Mouse (Mus musculus): ENCODE results near the gene Nxf7. TPM values are rescaled to one million over a fixed set of nuclear protein-coding genes. Genes with fewer than 3 reads are reported as not detected.
"Not testable (repeated sequence)": the region's sequence is repeated elsewhere in the genome, so short reads cannot be mapped to it uniquely, and the experiment has no call there.

Gene Nxf7
- polyA plus RNA-seq (2014; fragmentation: Nextera tagmentation; extraction: Ambion mirVana): 0.30 and 0.32 TPM in 2 replicates

DNA sequence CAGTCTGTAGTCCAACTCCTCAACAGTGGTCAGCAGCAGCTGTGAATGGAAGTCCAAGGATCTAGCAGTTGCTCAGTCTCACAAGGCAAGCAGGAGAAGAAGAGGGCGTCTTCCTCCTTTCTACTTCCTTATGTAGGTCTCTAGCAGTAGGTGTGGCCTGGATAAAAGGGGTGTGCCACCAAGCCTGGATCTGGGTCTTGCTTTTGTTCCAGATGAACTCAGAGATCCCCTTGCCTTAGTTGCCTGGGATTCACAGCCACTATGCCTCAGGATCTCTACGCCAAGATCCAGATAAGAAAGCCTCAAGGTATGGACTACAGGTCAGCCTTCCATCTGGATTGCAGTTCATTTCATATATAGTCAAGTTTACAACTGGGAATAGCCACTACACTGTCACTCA, at the start of gene Nxf7:
Gene Nxf7 (minus strand): TSS at position 101 of the 400 bp plus-strand sequence.
- no peak for ATAC-seq (ENCODE audit: insufficient number of reproducible peaks, insufficient read depth, low FRiP score, low read depth)
- no peaks in the 10 kb centered on the region for H3K27me3 ChIP-seq (ENCODE audit: control insufficient read depth, insufficient read depth, low read length)
- H3K27ac ChIP-seq (replicated peaks in 1 of 2; ENCODE audit: control insufficient read depth in 1 of 2, insufficient read depth in 1 of 2, low read depth in 2 of 2, low read length in 2 of 2): no peak within 1 kb of the TSS
- H3K36me3 ChIP-seq (ENCODE audit: control insufficient read depth, insufficient read depth, low read length): no peaks in the 10 kb centered on the region
- peaks cover 10% of the 10 kb centered on the region for H3K9me3 ChIP-seq (ENCODE audit: control insufficient read depth, low read length)
- 0 out of 2 replicates have a peak within 1 kb of the TSS, but pooled peaks have one; percentile 23 for H3K4me2 ChIP-seq (ENCODE audit: low read length)
- H3K4me1 ChIP-seq (ENCODE audit: control insufficient read depth in 2 of 2, insufficient read depth in 2 of 2, low read length in 2 of 2): no peaks in the 10 kb centered on the region
- H3K9ac ChIP-seq (ENCODE audit: low read length): no peak within 1 kb of the TSS
- no peak within 1 kb of the TSS for H3K4me3 ChIP-seq (ENCODE audit: control insufficient read depth in 1 of 2, insufficient read depth in 1 of 2, low read depth in 1 of 2, low read length in 2 of 2)
- 79% methylated on average over 2 of the region's 2 CpGs for WGBS

- 79% methylated on average over 11 of the region's 11 CpGs for WGBS
- no peak within 1 kb of the TSS for H3K9ac ChIP-seq (ENCODE audit: low read length)
- H3K27ac ChIP-seq (replicated peaks in 1 of 2; ENCODE audit: control insufficient read depth in 1 of 2, insufficient read depth in 1 of 2, low read depth in 2 of 2, low read length in 2 of 2): no peak within 1 kb of the TSS
- no peak within 1 kb of the TSS for H3K4me2 ChIP-seq (ENCODE audit: low read length)
- H3K4me1 ChIP-seq (ENCODE audit: control insufficient read depth in 2 of 2, insufficient read depth in 2 of 2, low read length in 2 of 2): no peaks in the 10 kb centered on the region
- H3K36me3 ChIP-seq (ENCODE audit: control insufficient read depth, insufficient read depth, low read length): no peaks in the 10 kb centered on the region
- H3K27me3 ChIP-seq (ENCODE audit: control insufficient read depth, insufficient read depth, low read length): no peaks in the 10 kb centered on the region
- no peaks in the 10 kb centered on the region for H3K9me3 ChIP-seq (ENCODE audit: control insufficient read depth, low read length)
- H3K4me3 ChIP-seq (ENCODE audit: control insufficient read depth in 1 of 2, insufficient read depth in 1 of 2, low read depth in 1 of 2, low read length in 2 of 2): no peak within 1 kb of the TSS
- ATAC-seq (ENCODE audit: insufficient number of reproducible peaks, insufficient read depth, low FRiP score, low read depth): no peak
Observed at GRCm38 (mm10) chrX:135627605-135628004, 29.0 kb upstream of the Nxf7 start, which contains the start of gene Prame. Prame (minus strand) TSS chrX:135627705.

- not testable (repeated sequence) for H3K4me1 ChIP-seq (ENCODE audit: control insufficient read depth in 2 of 2, insufficient read depth in 2 of 2, low read length in 2 of 2); H3K27ac ChIP-seq (replicated peaks in 1 of 2; ENCODE audit: control insufficient read depth in 1 of 2, insufficient read depth in 1 of 2, low read depth in 2 of 2, low read length in 2 of 2); H3K4me2 ChIP-seq (ENCODE audit: low read length); H3K9ac ChIP-seq (ENCODE audit: low read length); H3K36me3 ChIP-seq (ENCODE audit: control insufficient read depth, insufficient read depth, low read length); H3K4me3 ChIP-seq (ENCODE audit: control insufficient read depth in 1 of 2, insufficient read depth in 1 of 2, low read depth in 1 of 2, low read length in 2 of 2); H3K27me3 ChIP-seq (ENCODE audit: control insufficient read depth, insufficient read depth, low read length); ATAC-seq (ENCODE audit: insufficient number of reproducible peaks, insufficient read depth, low FRiP score, low read depth)
- 63% methylated on average over 3 of the region's 3 CpGs for WGBS
- peaks cover 10% of the 10 kb centered on the region for H3K9me3 ChIP-seq (ENCODE audit: control insufficient read depth, low read length)
Observed at GRCm38 (mm10) chrX:135601298-135602029, 2.9 kb upstream of the Nxf7 start.

DNA sequence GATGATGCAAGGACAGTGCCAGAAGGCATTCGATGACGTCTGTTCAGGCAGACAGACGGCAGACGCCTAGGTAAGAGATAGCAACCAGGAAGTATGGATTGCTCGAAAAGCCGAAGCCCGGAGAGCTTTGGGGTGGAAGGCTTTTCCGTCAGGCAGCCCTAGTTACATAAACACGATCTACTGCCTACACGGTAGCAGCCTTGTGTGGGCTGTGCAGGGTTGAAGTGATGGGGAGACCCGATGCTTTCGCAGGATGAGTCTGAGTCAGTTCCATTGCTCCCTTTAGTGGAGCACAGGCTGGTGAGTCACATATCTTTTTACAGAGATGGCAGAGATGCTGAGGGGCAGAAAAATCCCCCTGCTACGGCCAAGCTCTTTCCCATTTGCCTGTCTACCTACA, 481 bp downstream of the Nxf7 start:
- Histone ChIP-seq H3K4me2 (ENCODE audit: low read length) (0 out of 2 replicates have a peak overlapping the region, but pooled peaks have one; percentile 23), H3K9me3 (ENCODE audit: control insufficient read depth, low read length) (peaks cover 10% of the 10 kb centered on the region), H3K4me1 (ENCODE audit: control insufficient read depth in 2 of 2, insufficient read depth in 2 of 2, low read length in 2 of 2) (no peaks in the 10 kb centered on the region; a peak in 1 of 4 replicates), H3K27ac (replicated peaks in 1 of 2; ENCODE audit: control insufficient read depth in 1 of 2, insufficient read depth in 1 of 2, low read depth in 2 of 2, low read length in 2 of 2) (no peak overlapping the region), H3K36me3 (ENCODE audit: control insufficient read depth, insufficient read depth, low read length) (no peaks in the 10 kb centered on the region), H3K9ac (ENCODE audit: low read length) (no peak overlapping the region), H3K27me3 (ENCODE audit: control insufficient read depth, insufficient read depth, low read length) (no peaks in the 10 kb centered on the region), H3K4me3 (ENCODE audit: control insufficient read depth in 1 of 2, insufficient read depth in 1 of 2, low read depth in 1 of 2, low read length in 2 of 2) (no peak overlapping the region)
- WGBS: 56% methylated on average over 13 of the region's 13 CpGs
- ATAC-seq (ENCODE audit: insufficient number of reproducible peaks, insufficient read depth, low FRiP score, low read depth): no peak

DNA sequence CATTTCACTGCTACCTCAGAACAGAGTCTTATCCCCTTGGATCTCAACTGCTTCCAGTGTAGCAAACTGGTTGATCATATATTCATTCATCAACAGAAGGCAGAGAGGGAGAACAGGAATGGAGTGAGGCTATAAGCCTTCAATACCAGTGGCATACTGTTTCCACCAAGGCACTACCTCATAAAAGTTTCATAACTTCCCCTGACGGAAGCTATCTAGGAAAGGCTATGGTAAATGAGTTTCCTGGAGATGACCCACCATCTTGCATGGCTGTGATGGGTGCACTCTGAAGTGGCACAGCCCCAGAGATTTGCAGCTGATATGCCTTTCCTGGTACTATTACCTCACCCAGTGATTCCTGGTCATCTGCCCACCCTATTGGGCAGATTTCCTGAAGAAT, 22.2 kb downstream of the Nxf7 start:
- Histone ChIP-seq H3K9ac (ENCODE audit: low read length) (no peak overlapping the region), H3K36me3 (ENCODE audit: control insufficient read depth, insufficient read depth, low read length) (no peaks in the 10 kb centered on the region), H3K4me3 (ENCODE audit: control insufficient read depth in 1 of 2, insufficient read depth in 1 of 2, low read depth in 1 of 2, low read length in 2 of 2) (no peak overlapping the region), H3K27me3 (ENCODE audit: control insufficient read depth, insufficient read depth, low read length) (no peaks in the 10 kb centered on the region), H3K9me3 (ENCODE audit: control insufficient read depth, low read length) (no peaks in the 10 kb centered on the region), H3K4me1 (ENCODE audit: control insufficient read depth in 2 of 2, insufficient read depth in 2 of 2, low read length in 2 of 2) (no peaks in the 10 kb centered on the region; a peak in 2 of 4 replicates), H3K4me2 (ENCODE audit: low read length) (no peak overlapping the region), H3K27ac (replicated peaks in 1 of 2; ENCODE audit: control insufficient read depth in 1 of 2, insufficient read depth in 1 of 2, low read depth in 2 of 2, low read length in 2 of 2) (no peak overlapping the region)
- ATAC-seq (ENCODE audit: insufficient number of reproducible peaks, insufficient read depth, low FRiP score, low read depth): no peak
- 75% methylated on average over 1 of the region's 1 CpGs for WGBS

DNA sequence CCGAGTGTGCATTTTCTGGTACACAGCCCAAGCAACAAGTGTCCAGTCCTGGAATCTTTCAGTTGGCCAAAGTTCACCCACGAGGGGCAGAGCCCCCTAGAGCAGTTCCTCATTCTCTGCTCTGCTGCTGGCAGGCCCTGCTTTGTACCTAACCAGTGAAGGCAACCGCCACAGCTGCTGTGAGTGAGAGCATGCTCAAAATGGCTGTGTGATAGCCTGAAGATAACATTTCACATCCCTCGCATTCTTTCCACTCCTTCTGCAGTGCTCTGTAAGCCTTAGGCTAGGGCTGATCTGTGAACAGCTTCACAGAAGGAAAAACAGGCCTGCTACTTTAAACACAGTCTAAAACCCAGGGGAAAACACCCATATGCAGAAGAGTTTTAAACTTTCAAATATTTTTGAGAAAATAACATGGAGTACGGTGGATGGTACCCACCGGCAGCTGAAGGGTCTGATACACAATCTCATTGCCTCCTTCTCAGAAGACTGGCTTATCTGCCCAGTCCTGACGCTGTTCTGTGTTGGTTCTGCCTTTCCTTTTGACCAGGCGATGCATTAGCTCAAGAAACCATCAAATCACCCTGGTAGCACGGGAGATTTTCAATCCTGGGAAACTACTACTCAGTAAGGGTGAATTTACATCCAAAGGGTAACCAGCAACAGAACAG, 23.5 kb downstream of the Nxf7 start:
- not testable (repeated sequence) for H3K4me3 ChIP-seq (ENCODE audit: control insufficient read depth in 1 of 2, insufficient read depth in 1 of 2, low read depth in 1 of 2, low read length in 2 of 2); H3K4me1 ChIP-seq (ENCODE audit: control insufficient read depth in 2 of 2, insufficient read depth in 2 of 2, low read length in 2 of 2); H3K9ac ChIP-seq (ENCODE audit: low read length); H3K36me3 ChIP-seq (ENCODE audit: control insufficient read depth, insufficient read depth, low read length); H3K4me2 ChIP-seq (ENCODE audit: low read length); H3K9me3 ChIP-seq (ENCODE audit: control insufficient read depth, low read length); H3K27me3 ChIP-seq (ENCODE audit: control insufficient read depth, insufficient read depth, low read length)
- peak; percentile 47; the same call in 1 of the 2 replicates for ATAC-seq (ENCODE audit: insufficient number of reproducible peaks, insufficient read depth, low FRiP score, low read depth)
- H3K27ac ChIP-seq (replicated peaks in 1 of 2; ENCODE audit: control insufficient read depth in 1 of 2, insufficient read depth in 1 of 2, low read depth in 2 of 2, low read length in 2 of 2): peak overlapping the region; percentile 53 to 55
- WGBS: 40% methylated on average over 9 of the region's 9 CpGs

GRCm38 (mm10) chrX:135574261-135574957, 24.2 kb downstream of the Nxf7 start:
- WGBS: 17% methylated on average over 8 of the region's 8 CpGs
- ATAC-seq (ENCODE audit: insufficient number of reproducible peaks, insufficient read depth, low FRiP score, low read depth): 0 out of 2 replicates have a peak, but pooled peaks have one; percentile 35
- H3K36me3 ChIP-seq (ENCODE audit: control insufficient read depth, insufficient read depth, low read length); H3K27me3 ChIP-seq (ENCODE audit: control insufficient read depth, insufficient read depth, low read length); H3K4me3 ChIP-seq (ENCODE audit: control insufficient read depth in 1 of 2, insufficient read depth in 1 of 2, low read depth in 1 of 2, low read length in 2 of 2); H3K4me2 ChIP-seq (ENCODE audit: low read length); H3K9me3 ChIP-seq (ENCODE audit: control insufficient read depth, low read length); H3K4me1 ChIP-seq (ENCODE audit: control insufficient read depth in 2 of 2, insufficient read depth in 2 of 2, low read length in 2 of 2); H3K9ac ChIP-seq (ENCODE audit: low read length): not testable (repeated sequence)
- peak overlapping the region; percentile 53 to 55 for H3K27ac ChIP-seq (replicated peaks in 1 of 2; ENCODE audit: control insufficient read depth in 1 of 2, insufficient read depth in 1 of 2, low read depth in 2 of 2, low read length in 2 of 2)
